Mouse (Mus musculus) kidney, postnatal 10 days (tissue): ENCODE measurements around the gene Ttc9.

Source experiments
- DNase-seq: peaks from one replicate; pipeline ENCODE4 v3.0.0; 2021; ENCODE audit warnings: mixed read lengths

The Ttc9 gene

DNA sequence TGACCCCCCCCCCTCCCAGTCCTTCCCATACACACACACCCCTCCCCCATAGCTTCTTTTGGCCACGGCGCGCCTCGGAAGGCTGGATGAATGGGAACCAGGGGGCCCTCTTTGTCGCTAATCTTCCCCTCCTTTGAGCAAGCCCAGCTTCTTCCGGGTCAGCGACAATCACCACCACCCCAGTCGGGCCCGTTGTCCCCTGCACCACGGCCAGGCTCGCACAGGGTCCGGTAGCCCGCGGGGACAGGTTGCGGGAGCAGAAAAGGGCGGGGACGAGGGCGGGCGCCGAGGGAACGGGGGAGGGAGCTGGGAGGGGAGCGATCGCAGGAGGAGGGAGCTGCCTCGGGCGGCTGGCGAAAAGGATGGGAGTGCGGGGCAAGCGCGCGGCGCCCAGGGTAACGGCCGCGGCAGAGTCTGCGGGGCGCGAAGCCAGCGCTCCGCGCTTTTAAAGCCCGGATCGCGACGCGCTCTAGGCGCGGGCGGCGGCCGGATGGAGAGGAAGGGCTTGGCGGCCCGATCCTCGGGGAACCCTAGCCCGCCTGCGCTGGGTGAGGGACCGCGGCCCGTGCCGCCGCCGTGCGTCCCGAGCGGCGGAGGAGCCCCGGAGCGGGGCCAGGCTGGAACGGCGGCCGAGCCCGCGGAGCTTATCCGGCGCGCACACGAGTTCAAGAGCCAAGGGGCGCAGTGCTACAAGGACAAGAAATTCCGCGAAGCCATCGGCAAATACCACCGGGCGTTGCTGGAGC, at the start of gene Ttc9:
TSS of gene Ttc9 (plus strand) at position 335 of the 746 bp plus-strand sequence.
- peak; percentile 53 for DNase-seq

- peak; percentile 96 for DNase-seq
Measured at GRCm38 (mm10) chr12:81594902-81595671, 36.0 kb upstream of the Ttc9 start, which contains the start of gene Med6. Med6 (minus strand) TSS chr12:81595008.

DNA sequence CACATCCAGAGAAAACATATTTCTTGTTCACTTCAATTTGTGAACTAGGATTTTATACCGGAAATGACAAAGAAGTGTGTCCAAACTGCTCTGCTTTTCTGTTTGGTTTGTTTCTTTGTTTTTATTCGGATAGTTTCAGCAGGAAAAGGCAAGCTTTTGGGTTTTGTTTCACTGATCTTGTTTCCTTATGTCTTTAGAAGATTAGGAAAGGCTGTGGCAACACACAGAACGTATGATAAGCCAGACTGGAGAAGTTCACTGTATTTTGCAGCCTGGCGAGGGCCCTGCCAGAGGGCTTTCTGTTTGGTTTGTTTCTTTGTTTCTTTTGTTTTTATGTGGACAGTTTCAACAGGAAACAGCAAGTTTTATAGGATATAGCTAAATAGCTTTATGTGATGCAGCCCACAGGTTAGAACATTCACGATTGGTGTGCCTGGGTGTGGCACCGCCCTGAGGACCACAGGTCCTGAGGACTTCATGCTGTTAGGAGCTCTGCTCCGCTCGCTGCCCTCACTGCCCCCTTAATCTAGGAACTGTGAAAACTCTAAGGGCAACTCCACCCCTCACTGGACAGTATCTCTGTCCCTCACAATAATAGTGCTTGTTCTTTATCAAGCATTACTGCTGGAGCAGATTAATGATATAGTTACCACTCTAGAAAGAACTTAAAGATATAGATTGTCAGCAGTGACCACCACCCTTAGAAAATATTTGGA, 34.3 kb upstream of the Ttc9 start:
- DNase-seq = no peak

DNA sequence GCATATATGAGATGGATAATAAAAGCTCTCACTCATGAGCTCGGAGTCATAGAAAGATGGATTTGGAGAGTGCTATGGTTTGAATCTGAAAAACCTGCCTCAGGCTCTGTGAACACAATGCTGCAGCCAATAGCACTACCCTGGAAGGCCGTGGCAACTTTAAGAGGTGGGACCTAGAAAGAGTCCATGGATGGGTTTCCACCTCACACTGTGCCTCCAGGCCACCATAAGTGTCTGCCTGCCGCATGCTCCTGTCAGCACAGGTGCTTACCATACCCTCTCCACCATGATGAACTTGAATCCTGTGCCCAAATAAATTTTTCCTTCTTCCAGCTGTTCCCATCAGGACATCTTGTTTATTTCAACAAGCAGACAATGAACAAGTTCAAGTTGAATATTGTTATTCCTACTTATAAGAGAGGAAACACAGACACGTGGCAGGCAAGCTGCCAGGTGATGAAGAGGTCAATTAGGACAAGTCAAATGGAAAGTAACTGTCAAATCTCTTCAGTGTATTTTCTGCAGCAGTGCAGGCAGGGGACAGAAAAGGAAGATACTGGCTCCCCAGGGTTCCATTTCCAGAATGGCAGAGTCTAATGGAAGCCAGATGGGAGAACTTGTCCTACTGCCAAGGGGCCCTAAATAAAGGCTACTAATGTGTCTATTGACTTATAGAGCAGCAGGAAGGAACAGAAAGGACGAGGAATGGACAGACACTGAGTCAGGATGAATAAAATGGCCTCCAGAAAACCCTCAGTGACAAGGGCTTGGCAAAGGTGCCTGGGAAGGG, 25.9 kb upstream of the Ttc9 start:
- peak; percentile 31 for DNase-seq

GRCm38 (mm10) chr12:81609445-81609844, 21.6 kb upstream of the Ttc9 start:
- no peak for DNase-seq

GRCm38 (mm10) chr12:81615807-81616206, 15.2 kb upstream of the Ttc9 start:
- DNase-seq = no peak

GRCm38 (mm10) chr12:81616980-81617379, 14.1 kb upstream of the Ttc9 start:
- DNase-seq = no peak

GRCm38 (mm10) chr12:81619302-81619701, 11.7 kb upstream of the Ttc9 start:
- DNase-seq = peak; percentile 85

DNA sequence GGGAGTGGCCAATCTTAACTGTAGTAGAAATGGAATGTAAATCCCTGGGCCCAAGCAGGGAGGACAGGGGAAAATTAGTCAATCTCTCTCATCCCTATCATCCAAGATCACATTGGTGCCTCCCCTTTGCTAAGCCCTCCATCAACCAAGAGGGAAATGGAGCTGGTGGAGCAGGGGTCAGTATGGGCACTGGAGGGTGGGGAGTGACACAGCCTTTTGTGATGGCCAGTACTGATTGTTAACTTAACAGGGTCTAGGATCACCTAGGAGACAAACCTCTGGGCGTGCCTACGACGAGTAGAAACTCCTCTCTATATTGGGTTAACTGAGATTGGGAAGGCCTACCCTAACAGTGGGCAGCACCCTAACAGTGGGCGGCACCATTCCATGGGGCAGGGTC, 7.7 kb upstream of the Ttc9 start:
- DNase-seq = no peak

GRCm38 (mm10) chr12:81626226-81626861, 4.7 kb upstream of the Ttc9 start:
- DNase-seq = no peak

DNA sequence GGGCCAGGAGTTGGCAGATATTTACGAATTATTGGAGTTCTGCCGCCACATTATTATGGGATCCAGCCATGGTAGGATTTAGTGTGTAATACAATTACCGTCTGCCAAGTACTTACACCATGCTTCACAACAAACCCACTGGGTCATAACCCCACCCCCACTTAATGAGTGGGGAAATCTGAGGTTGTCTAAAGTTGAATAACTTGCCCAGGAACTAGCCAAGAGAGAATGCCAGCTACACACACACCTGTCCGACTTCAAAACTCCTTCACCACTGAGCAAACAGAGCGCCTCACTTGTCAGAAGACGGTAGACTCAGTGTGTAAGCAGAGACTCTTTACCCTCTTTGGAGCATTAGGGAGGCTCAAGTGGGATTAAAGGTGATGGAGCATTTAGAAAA, 3.6 kb upstream of the Ttc9 start:
- no peak for DNase-seq

DNA sequence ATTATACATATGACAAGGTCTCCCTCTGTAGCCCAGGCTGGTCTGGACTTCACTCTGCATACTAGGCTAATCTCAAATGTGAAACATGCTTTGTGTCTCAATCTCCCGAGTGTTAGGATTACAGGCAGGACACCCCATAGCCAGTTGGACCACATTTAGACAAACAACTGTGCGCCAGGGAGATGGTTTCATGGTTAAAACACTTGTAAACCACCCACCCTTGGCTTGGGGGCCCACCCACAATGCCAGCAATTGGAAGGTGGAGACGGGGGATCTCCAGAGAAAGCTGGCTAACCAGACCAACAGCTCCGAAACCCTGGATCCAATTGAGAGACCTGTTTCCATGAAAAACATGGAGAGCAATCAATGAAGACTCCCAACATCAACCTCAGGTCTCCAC, 3.0 kb upstream of the Ttc9 start:
- no peak for DNase-seq

GRCm38 (mm10) chr12:81630520-81630914, 532 bp upstream of the Ttc9 start:
- DNase-seq = peak; percentile 25

DNA sequence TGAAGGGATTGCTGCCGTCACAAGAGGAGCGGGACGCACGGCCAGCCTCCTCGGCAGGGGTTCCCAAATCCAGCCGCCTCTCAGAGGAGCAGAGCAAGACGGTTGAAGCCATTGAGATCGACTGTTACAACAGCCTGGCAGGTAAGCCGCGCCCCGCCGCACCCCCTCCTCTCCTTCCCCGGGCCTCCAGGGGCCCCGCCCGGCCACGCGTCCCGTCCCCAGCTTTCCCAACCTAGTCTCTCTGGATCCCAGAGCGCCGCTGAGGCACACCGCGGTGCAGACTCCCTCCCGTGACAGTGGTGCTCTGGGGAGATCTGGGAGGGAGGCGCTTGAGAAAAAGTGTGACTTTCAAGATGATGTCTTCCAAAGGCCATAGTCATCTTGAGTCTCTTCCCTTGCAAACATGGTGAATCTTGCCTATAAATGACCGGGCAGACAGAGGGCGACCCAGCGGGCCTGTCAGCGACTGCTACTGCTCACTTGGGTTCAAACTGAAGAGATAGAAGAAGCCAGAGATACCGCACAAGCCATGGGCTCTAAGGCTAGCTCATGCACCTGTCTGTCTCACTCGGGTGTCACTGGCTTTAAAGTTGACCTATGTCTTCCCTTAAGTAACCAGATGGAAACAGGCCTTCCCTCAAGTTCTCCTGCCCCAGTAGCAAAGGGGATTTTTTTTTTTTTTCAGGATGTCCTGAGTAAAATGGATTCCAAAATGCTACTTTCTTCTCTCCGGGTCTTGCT, 782 bp downstream of the Ttc9 start:
- peak; percentile 33 for DNase-seq

DNA sequence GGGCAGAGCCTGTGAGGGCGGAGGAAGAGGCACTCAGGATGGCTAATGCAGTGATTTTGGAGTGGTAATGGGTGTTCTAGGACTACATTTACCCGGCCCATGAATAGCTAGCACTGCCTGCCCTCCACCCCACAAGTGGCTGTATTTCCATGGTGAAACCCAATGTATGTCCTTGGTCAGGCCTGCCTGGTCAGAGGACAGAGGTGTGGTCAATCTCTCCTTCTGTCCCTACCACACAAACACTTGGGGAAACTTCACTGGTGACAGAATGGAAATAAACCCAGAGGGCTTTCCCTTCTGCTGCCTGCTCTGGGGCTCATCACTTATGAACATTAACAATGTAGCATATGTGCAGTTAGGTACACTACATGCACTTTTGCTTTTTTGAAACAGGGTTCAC, 2.2 kb downstream of the Ttc9 start:
- DNase-seq = no peak

- DNase-seq = no peak
Measured at GRCm38 (mm10) chr12:81640656-81641055, 9.6 kb downstream of the Ttc9 start.

- DNase-seq = no peak
Measured at GRCm38 (mm10) chr12:81642361-81643082, 11.5 kb downstream of the Ttc9 start.

DNA sequence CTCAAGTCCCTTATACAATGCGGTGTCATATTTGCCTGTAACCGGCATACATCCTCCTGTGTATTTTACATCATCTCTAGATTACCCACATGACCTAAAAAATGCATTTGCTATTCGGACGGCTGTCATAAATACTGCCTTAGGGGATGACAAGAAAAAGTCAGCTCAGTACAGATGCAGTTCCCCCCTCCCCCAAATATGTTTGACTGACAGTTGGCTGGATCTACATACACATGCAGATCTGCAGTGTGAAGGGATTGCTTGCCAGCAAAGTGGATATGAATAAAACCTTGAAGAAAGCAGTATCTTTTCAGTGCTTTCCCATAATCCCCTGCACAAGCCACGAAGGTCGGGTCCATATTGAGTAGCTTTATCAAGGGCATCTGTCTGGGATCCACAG, 15.8 kb downstream of the Ttc9 start:
- no peak for DNase-seq

- DNase-seq = no peak
Measured at GRCm38 (mm10) chr12:81653344-81653743, 22.3 kb downstream of the Ttc9 start.

- peak; percentile 15 for DNase-seq
Measured at GRCm38 (mm10) chr12:81657321-81657720, 26.3 kb downstream of the Ttc9 start.

DNA sequence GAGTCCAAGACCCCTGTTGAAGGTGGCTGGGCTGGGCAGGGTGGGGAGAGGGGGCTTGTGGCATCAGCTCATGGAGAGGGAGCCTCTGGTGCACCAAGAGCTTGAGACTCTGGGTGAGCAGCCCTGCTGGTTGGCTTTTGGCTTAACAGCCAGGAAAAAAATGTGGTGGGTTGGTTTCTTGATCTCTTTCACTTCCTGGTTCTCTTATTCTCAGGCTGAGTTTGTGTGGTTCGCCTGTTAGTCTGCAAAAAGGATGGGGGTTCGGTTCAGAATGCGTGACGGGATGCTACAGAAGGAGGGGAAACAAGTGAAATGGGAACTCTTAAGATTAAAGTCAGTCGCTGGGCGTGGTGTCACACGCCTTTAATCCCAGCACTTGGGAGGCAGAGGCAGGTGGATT, 27.0 kb downstream of the Ttc9 start:
- DNase-seq = no peak
